Mouse (Mus musculus): ENCODE measurements around the gene Tmem218. TPM values are rescaled to one million over a fixed set of nuclear protein-coding genes. Genes with fewer than 3 reads are reported as not detected.

Gene Tmem218
- 4.2 and 5.8 TPM in 2 replicates for polyA plus RNA-seq (2012; rRNA removed)

DNA sequence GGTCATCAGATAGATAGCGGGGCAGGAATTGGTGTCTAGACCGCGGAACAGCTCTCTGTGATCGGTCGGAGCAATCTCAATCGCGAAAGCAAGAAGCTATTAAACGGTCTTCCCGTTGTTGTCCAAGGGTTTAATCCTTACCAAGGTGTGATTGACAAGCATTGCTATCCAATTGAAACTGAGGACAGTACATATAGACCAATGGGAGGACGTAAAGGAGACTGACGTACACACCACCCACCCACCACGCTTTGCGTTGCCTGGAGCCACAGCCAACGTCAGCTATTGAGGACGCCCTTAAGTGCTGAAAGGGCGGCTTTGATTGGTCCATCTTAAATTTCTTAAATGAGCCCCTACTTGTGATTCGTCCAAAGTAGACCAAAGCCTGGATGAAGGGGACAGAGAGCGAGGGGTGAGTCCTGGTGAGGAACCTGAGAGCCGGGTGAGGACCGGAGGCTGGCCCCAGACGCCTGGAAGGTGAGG, at the start of gene Tmem218:
Gene Tmem218, plus strand, starts transcription at position 295 of the 483 bp plus-strand sequence.
- DNase-seq (ENCODE audit: low read depth): peak; percentile 96

DNA sequence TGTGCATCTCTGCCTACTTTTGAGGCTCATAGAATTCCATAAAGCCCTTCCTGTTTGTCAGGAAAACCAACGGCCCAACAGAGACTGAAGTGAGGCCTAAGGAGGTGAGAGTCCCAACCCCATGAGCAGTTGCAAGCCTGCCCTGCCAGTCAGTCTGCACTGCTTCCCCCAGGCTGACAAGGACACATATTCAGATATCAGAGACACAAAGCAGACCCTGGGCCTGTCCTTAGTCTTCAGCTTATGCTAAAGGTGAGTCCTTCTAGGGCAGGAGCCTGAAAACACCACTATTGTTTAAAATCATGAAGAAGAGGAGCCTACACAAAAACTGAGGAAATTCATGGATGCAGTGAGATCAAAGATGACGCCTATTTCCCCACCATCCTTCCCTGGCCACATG, 47.3 kb upstream of the Tmem218 start:
- no peak for DNase-seq (ENCODE audit: low read depth)

DNA sequence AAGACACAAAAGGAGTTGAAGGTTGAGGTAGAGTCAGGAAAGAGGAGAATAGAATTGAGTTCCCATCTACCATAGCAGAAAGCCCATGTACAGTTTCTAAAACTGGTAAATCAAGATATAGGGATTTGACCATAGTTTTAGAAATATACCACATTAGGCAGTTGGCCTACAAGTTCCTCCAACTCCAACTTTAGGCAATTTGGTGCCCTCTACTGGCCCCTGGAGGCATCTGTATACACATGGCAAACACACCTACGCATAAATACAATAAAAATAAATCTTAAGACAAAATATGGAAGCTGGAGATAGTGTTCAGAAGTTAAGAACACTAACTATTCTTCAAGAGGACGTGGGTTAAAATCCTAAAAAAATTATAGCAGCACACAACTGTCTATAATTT, 41.1 kb upstream of the Tmem218 start:
- no peak for DNase-seq (ENCODE audit: low read depth)

GRCm38 (mm10) chr9:37173376-37173775, 34.6 kb upstream of the Tmem218 start:
- DNase-seq (ENCODE audit: low read depth): no peak

DNA sequence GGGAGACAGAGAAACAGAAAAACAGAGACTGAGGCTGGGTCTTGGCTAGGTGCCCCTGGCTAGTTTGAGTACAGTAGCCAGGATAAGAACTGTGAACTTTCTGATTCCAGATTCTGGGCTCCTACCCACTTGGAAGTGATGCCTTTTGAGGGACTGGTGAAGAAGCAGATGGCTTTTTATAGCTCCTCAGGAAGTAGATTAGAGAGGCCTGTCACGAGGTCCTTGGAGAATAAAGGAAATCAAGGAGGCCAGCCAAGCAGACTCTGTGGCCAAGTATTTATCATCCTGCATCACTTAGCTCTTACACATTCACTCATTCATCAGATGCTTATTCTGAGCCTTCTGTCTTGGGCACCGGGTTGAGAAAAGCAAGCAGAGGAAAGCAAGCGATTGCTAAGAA, 32.0 kb upstream of the Tmem218 start:
- no peak for DNase-seq (ENCODE audit: low read depth)

- no peak for DNase-seq (ENCODE audit: low read depth)
Measured at GRCm38 (mm10) chr9:37177107-37177506, 30.9 kb upstream of the Tmem218 start.

DNA sequence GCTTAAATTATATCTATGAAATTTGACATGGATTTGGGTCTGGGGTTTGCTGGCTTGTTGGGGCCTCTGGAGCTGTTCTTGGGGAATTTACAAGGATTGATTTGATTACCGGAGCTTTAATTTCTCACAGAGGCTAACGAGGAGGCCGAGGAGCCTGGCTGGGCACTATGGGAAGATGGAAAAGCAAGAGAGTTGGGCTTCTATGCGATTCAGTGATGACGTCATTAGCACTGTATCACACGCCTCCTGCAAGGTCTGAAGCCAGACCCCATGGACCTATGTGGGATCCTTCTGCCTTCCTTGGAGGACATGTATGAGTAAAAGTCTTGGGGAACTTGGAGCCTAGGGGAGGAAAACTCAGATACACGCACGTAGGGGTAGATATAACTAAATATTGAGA, 30.5 kb upstream of the Tmem218 start:
- DNase-seq (ENCODE audit: low read depth): no peak

GRCm38 (mm10) chr9:37178911-37179310, 29.1 kb upstream of the Tmem218 start:
- DNase-seq (ENCODE audit: low read depth): no peak

GRCm38 (mm10) chr9:37179596-37179995, 28.4 kb upstream of the Tmem218 start:
- DNase-seq (ENCODE audit: low read depth): no peak

DNA sequence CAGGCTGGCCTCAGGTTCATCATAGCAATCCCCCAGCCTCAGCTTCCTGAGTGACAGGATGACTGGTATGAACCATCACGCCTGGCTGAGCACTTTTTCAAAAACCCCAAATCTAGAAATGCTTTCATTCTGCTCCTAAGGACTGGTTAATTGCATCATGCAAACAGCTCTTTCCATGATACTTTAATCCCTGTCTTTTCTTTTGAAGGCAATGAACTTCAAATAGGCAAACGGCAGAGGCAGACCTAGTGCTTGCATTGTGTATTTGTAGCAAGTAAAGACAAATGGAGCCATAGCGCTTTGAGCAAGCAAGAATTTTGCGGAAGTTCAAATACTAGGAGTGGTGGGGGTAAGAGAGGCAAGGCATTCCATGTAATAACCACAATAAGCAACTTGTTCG, 26.4 kb upstream of the Tmem218 start:
- no peak for DNase-seq (ENCODE audit: low read depth)

DNA sequence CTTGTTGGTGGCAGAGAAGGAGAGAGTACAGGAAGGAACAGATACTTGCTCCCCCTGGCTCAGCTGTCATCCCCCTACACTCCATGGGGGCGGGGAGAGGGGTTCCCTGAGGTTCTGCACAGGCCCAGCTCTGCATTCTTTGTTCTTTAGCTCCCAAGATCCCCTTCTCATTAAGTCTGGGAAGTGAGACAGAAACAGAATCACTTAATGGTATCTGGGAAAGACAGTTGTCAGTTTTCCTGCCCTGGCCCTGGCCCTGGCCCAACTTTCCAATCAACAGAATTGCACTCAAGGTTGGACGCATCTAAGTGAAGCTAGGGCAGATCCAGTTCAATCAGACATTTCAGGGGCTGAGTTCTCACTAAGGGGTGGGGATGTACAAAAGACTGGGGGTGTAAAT, 24.8 kb upstream of the Tmem218 start:
- no peak for DNase-seq (ENCODE audit: low read depth)

DNA sequence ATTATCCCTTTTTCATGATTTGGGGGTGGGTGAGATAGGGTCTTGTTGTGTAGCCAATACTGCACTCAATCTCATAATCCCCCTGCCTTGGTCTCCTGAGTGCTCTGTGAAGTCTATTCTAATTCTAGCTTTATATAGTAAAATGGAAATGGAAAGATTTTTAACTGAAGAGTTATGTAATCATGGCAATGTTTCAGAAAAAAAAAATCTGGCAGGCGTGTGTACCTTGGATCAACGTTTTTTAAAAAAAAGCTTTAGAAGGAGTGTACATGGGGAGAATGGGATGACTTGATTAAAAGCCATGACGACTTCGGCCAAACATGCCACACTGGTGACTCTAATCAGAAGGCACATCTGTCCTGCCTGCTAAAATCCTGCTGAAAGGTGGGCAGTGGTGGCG, 20.6 kb upstream of the Tmem218 start:
- no peak for DNase-seq (ENCODE audit: low read depth)

- no peak for DNase-seq (ENCODE audit: low read depth)
Measured at GRCm38 (mm10) chr9:37188024-37188423, 20.0 kb upstream of the Tmem218 start.

- no peak for DNase-seq (ENCODE audit: low read depth)
Measured at GRCm38 (mm10) chr9:37197067-37197466, 11.0 kb upstream of the Tmem218 start.

- no peak for DNase-seq (ENCODE audit: low read depth)
Measured at GRCm38 (mm10) chr9:37200414-37200813, 7.6 kb upstream of the Tmem218 start.

- DNase-seq (ENCODE audit: low read depth): no peak
Measured at GRCm38 (mm10) chr9:37203884-37204283, 4.1 kb upstream of the Tmem218 start.

GRCm38 (mm10) chr9:37213060-37213738, 5.2 kb downstream of the Tmem218 start:
- DNase-seq (ENCODE audit: low read depth): no peak

GRCm38 (mm10) chr9:37214327-37215060, 6.5 kb downstream of the Tmem218 start:
- DNase-seq (ENCODE audit: low read depth): no peak

DNA sequence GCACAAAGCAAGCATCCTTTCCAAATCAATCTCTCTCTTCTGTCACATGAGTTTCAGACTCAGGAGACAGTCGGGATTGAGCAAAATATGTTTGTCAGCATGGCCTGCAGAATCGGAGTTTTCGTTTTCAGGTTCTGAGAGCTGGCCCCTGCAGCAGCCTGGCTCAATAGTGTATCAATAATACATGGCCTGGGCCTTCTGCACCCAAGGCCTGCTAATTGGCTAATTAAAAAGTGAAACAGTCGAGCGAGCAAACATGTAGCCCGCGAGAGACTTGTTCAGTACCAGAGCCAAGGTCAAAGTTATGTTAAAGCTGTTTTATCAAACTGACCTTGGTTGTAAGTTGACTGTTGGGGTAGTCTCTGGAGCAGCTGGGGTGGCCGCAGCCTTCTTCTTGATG, 12.7 kb downstream of the Tmem218 start:
- no peak for DNase-seq (ENCODE audit: low read depth)

DNA sequence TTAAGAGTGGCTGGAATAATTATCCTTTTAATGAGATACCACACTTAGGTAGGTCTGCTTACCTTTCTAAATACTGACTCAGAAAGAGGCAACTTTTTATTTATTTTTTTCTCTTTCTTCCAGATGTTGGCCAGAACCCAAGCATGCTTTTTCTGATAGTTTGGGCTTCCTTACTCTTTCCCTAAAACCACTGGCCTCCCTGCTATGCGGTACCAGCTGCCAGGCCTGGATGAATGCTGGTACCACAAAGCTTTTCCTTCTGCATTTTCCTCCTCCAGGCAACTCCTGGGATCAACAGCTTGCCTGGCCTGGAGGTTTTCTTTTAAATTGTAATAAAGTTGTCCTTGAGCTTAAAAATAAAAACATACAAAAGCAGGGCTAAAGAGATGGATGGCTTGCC, 17.6 kb downstream of the Tmem218 start:
- DNase-seq (ENCODE audit: low read depth): no peak

DNA sequence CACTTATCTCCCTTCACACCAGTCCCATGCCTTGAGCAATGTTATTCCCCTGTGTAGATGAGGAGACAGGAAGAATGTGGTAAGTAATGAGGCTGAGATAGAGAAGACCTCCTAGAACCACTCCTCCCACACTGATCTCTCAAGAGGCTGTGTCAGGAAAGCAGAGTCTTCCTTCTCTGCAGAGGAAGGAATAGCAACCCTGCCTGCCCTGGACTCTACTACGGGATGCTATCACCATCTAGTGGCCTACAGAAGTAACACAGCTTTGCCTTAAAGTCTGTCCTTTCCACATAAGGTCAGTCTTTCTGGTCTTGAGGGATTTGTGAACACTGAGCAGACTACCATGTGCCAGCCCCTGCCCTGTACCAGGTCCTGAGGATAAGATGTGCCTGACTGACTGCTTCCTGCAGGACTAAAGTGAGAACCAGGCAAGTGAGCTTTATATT, 21.9 kb downstream of the Tmem218 start:
- DNase-seq (ENCODE audit: low read depth): no peak

DNA sequence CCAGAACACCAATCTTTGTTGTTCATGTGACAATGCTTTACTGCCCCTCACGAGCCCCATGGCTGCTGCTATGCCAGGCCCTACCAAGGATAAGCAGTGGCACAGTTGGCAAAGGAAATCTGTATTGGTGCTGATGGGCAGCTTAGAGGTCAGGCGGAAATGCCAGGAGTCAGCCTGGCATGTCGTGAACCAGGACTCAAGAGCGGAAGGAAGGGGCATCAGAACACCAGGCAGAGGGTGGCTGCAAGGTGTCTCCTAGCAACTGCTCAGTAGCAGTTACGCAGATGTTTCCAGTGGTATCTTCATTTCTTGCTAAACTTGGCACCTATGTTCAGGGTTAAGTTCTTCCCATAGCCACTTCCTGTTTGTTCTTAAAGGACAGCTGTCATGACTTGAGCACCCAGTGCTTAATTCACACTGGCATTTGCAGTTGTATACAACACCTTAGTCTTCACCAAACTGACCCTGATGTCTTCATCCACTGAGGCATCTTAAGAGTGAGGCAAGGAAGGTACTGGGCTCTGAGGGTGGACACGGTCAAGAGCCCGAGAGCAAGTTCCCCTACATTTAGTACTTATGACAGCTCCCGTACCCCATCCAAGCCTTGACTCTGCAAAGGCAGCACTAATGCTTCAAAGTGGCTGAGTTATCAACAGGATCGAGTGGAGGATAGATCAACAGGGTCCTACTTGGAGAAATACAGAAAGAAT, 22.6 kb downstream of the Tmem218 start:
- no peak for DNase-seq (ENCODE audit: low read depth)
